ENCODE assay signal across 8 mouse cellular contexts in genomic region chr11:61854988-61855411, GRCm38 (mm10). TPM values are rescaled to one million over a fixed set of nuclear protein-coding genes. Genes with fewer than 3 reads are reported as not detected.
DNase-seq lines count a peak whose midpoint lies in the region; ATAC-seq lines count a peak whose summit lies in the region.

TSS of gene Ulk2 (minus strand) at chr11:61855073.

- WGBS in hindbrain, embryonic 11.5 days, result 0% methylated on average over 51 of the region's 58 CpGs

- no peaks in the 10 kb centered on the region for H3K36me3 ChIP-seq in hindbrain, embryonic 11.5 days (ENCODE audit: control insufficient read depth, insufficient read depth, low read length)

- H3K27me3 ChIP-seq in hindbrain, embryonic 11.5 days (ENCODE audit: control insufficient read depth, insufficient read depth, low read length), result no peaks in the 10 kb centered on the region

- H3K9ac ChIP-seq in hindbrain, embryonic 11.5 days (ENCODE audit: low read depth, low read length), result peak within 1 kb of the TSS; percentile 98

- no peaks in the 10 kb centered on the region for H3K4me1 ChIP-seq in hindbrain, embryonic 11.5 days (replicated peaks; ENCODE audit: control insufficient read depth, insufficient read depth, low read length)

- H3K4me3 ChIP-seq in hindbrain, embryonic 11.5 days (ENCODE audit: low read depth, low read length), result peak within 1 kb of the TSS; percentile 98

- no peaks in the 10 kb centered on the region for H3K9me3 ChIP-seq in hindbrain, embryonic 11.5 days (ENCODE audit: control insufficient read depth, low read length)

- H3K4me2 ChIP-seq in hindbrain, embryonic 11.5 days (replicated peaks; ENCODE audit: low read depth, low read length), result peak within 1 kb of the TSS; percentile 59

- peak; percentile 92 for ATAC-seq in hindbrain, embryonic 11.5 days (ENCODE audit: low FRiP score)

- DNase-seq in Muller cell, postnatal 12 days (ENCODE audit: inconsistent ontology term), result peak; percentile 93
- DNase-seq in cerebellum, adult 9-10 months, result peak; percentile 91
- peak; percentile 65 to 89 for DNase-seq in frontal cortex, adult 2 months (ENCODE audit: extremely low spot score in 1 of 2, low spot score in 1 of 2)
- peak; percentile 95 for DNase-seq in hindbrain, embryonic 11.5 days (ENCODE audit: low spot score)
- peak; percentile 92 to 94 for DNase-seq in layer of hippocampus, postnatal 10 days (ENCODE audit: low spot score in 2 of 2)
- peak; percentile 92 for DNase-seq in lung, postnatal 10 days
- peak; percentile 91 for DNase-seq in retina, embryonic 14.5 days (ENCODE audit: low spot score)
- peak; percentile 94 for DNase-seq in thymus, postnatal 4 days

- H3K27ac ChIP-seq in hindbrain, embryonic 11.5 days (ENCODE audit: low read depth, low read length), result peak within 1 kb of the TSS; percentile 92

RNA-seq across cellular contexts. Expression of gene Ulk2, which starts in this region (rescaled TPM):
- polyA plus RNA-seq in frontal cortex, adult 2 months (2012; rRNA removed), result 59.8 and 62.3 TPM in 2 replicates
- 28.6 and 32.7 TPM in 2 replicates for polyA plus RNA-seq in hindbrain, embryonic 11.5 days (2014; fragmentation: Nextera tagmentation; extraction: Ambion mirVana)
- 100 to 1,000 TPM in 1 of 2 experiments, 10 to 100 TPM in 1; 96.7 to 100 TPM for total RNA-seq in layer of hippocampus, postnatal 10 days (2021)

Comparison
In these comparisons a context has a peak if more than half of its experiments do, and no peak if none do; other contexts are left out.
1. Peak in every context shown above with its lines: DNase-seq, ATAC-seq, H3K4me3 ChIP-seq and H3K27ac ChIP-seq.